Mouse (Mus musculus) left cerebral cortex, postnatal 25 days (tissue): ENCODE data around the gene Farsb. TPM values are rescaled to one million over a fixed set of nuclear protein-coding genes. Genes with fewer than 3 reads are reported as not detected.

Experiments used
- DNase-seq, 2 experiments: peaks; one replicate each; pipeline ENCODE4 v3.0.0; 2022; ENCODE audit warnings: low spot score in 2 of 2, mixed read lengths in 1 of 2
- intact Hi-C: fragments of 180-260 bp; cut with DNase I; formaldehyde crosslinking; loops from one replicate; pipeline ENCODE4 v1.15.1; 2025
- total RNA-seq, 2 experiments: library from RNA; stranded (reverse); gene quantifications; 2 replicates each; pipeline ENCODE4 v1.2.3; 2021

Farsb gene
- total RNA-seq, 2 experiments from 2014 or later: 59.5 to 64.6 TPM

GRCm38 (mm10) chr1:78501036-78501435, 12.3 kb upstream of the Farsb start:
- no peak for DNase-seq
- intact Hi-C loops: no loop called here

- no peak for DNase-seq
- intact Hi-C loops: no loop called here
These were observed 1.4 kb upstream of the Farsb start for GRCm38 (mm10) chr1:78490143-78490542.

GRCm38 (mm10) chr1:78488427-78488751, 308 bp downstream of the Farsb start:
- no peak for DNase-seq
- intact Hi-C loops: no loop called here

GRCm38 (mm10) chr1:78484361-78484760, 4.3 kb downstream of the Farsb start:
- intact Hi-C loops: no loop called here
- DNase-seq: no peak

GRCm38 (mm10) chr1:78483430-78483829, 5.3 kb downstream of the Farsb start:
- DNase-seq: no peak
- intact Hi-C loops: no loop called here

GRCm38 (mm10) chr1:78472441-78472840, 16.3 kb downstream of the Farsb start:
- intact Hi-C loops: no loop called here
- no peak for DNase-seq

- DNase-seq: peak; percentile 46 to 47
These were observed 34.0 kb downstream of the Farsb start for GRCm38 (mm10) chr1:78454659-78455058.

GRCm38 (mm10) chr1:78453886-78454285, 34.8 kb downstream of the Farsb start:
- intact Hi-C loops: loop anchor here (2.0 kb wide), 1 partner anchor 475 kb away; no protein-coding TSS in a partner anchor
- DNase-seq: no peak

More at GRCm38 (mm10) chr1:78454659-78455058, 34.0 kb downstream of the Farsb start:
- intact Hi-C loops: loop anchor here (2.0 kb wide), 1 partner anchor 476 kb away; no protein-coding TSS in a partner anchor

GRCm38 (mm10) chr1:78452544-78452943, 36.2 kb downstream of the Farsb start:
- intact Hi-C loops: no loop called here
- no peak for DNase-seq

- peak in 1 of 2 experiments; percentile 28 for DNase-seq
- intact Hi-C loops: no loop called here
These were observed 37.4 kb downstream of the Farsb start for GRCm38 (mm10) chr1:78451070-78451854.

GRCm38 (mm10) chr1:78448091-78448490, 40.6 kb downstream of the Farsb start:
- DNase-seq: no peak
- intact Hi-C loops: no loop called here

GRCm38 (mm10) chr1:78446742-78447141, 42.0 kb downstream of the Farsb start:
- intact Hi-C loops: no loop called here
- no peak for DNase-seq

GRCm38 (mm10) chr1:78446232-78446631, 42.5 kb downstream of the Farsb start:
- DNase-seq: no peak
- intact Hi-C loops: no loop called here

- intact Hi-C loops: no loop called here
- no peak for DNase-seq
These were observed 45.6 kb downstream of the Farsb start for GRCm38 (mm10) chr1:78443056-78443455.

GRCm38 (mm10) chr1:78440716-78441115, 48.0 kb downstream of the Farsb start:
- intact Hi-C loops: no loop called here
- DNase-seq: no peak

GRCm38 (mm10) chr1:78437150-78437549, 51.5 kb downstream of the Farsb start:
- intact Hi-C loops: no loop called here

GRCm38 (mm10) chr1:78436445-78436844, 52.3 kb downstream of the Farsb start:
- intact Hi-C loops: no loop called here
- DNase-seq: no peak

More at GRCm38 (mm10) chr1:78437150-78437549, 51.5 kb downstream of the Farsb start:
- DNase-seq: no peak

- DNase-seq: no peak
- intact Hi-C loops: no loop called here
These were observed 52.7 kb downstream of the Farsb start for GRCm38 (mm10) chr1:78435967-78436366.

GRCm38 (mm10) chr1:78433472-78433871, 55.2 kb downstream of the Farsb start:
- intact Hi-C loops: no loop called here
- DNase-seq: no peak

- intact Hi-C loops: no loop called here
- DNase-seq: no peak
These were observed 59.8 kb downstream of the Farsb start for GRCm38 (mm10) chr1:78428851-78429250.

- intact Hi-C loops: no loop called here
- DNase-seq: no peak
These were observed 61.9 kb downstream of the Farsb start for GRCm38 (mm10) chr1:78426841-78427240.
